Mouse (Mus musculus) c-Kit-positive CD71-positive TER-119-positive erythroid progenitor cells, embryonic 14.5 days (primary cell): ENCODE data around the gene Pkp3.

Experiments used
- DNase-seq: peaks from one replicate; pipeline ENCODE4 v3.0.0-alpha.2; 2013; ENCODE audit warnings: low spot score

Gene Pkp3

GRCm38 (mm10) chr7:141094487-141095205 is 16.6 kb downstream of the Pkp3 start:
- no peak for DNase-seq

- no peak for DNase-seq
Measured at GRCm38 (mm10) chr7:141096021-141096420, 18.0 kb downstream of the Pkp3 start.

DNA sequence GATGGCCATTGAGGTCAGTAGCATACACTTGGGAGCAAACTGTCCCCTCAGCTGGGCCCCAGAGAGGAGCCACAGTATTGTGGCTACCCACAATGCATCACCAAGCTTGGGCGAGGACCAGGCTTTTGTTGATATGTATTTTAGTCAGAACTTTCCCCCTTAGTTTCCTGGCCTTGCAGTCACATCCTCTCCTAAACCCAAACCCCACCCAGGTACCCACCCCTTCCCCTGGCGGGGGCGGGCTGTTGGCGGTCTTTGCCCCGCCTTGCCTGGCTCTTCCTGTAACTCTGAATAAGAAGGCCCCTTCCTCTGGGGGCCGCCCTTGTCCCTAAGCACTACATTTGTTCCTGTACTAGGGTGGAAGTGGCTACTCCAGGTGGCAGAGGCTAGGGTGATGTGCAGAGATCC is 18.6 kb downstream of the Pkp3 start:
- DNase-seq = peak; percentile 54

GRCm38 (mm10) chr7:141097177-141097576 is 19.2 kb downstream of the Pkp3 start:
- DNase-seq = no peak

GRCm38 (mm10) chr7:141099911-141100691 is 22.1 kb downstream of the Pkp3 start, which contains the start of gene Sigirr:
Sigirr (minus strand) TSS chr7:141100572.
- DNase-seq = no peak

- DNase-seq = peak; percentile 63
Measured at GRCm38 (mm10) chr7:141103161-141103560, 25.1 kb downstream of the Pkp3 start.

- DNase-seq = no peak
Measured at GRCm38 (mm10) chr7:141115874-141116273, 37.9 kb downstream of the Pkp3 start.

- DNase-seq = no peak
Measured at GRCm38 (mm10) chr7:141117636-141118035, 39.6 kb downstream of the Pkp3 start, which contains the start of gene Ano9. Ano9 (minus strand) TSS chr7:141117806.

GRCm38 (mm10) chr7:141119487-141119886 is 41.5 kb downstream of the Pkp3 start:
- DNase-seq = no peak

DNA sequence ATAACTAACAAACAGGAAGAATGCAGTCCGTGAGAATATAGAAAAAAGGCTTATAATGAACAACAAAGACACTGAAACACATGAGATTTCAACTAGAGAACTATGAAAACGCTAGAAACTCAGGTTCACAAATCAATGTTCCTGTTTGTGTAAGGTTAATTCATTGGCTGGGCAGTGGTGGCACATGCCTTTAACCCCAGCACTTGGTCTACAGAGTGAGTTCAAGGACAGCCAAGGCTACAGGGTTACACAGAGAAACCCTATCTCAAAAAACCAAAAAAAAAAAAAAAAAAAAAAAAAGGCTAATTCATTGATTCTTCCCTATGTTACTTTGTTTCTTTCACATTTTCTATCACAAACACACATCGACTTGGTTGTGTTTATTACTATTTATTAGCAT is 42.6 kb downstream of the Pkp3 start:
- DNase-seq = no peak

- DNase-seq = no peak
Measured at GRCm38 (mm10) chr7:141121051-141121531, 43.1 kb downstream of the Pkp3 start.

DNA sequence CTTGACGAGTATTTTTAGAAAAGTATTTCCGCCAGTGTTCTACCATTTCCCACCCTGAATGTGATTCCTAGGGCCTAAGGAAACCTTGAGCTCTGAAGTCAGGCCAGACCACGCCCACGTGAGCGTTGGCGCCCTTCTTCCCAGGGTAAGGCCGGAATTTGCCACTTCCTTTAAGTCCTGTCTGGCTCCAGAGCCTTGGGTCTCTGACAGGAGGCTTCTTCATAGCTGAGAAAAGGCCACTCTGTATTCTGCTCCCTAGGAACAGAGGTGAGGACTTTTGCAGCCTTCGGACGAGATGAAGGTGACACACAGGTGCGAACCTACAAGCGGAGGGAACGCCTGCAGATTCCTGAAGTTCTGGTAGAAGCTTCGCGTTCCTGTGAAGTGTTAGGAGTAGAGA is 44.2 kb downstream of the Pkp3 start, which contains the start of gene Ptdss2:
Gene Ptdss2 (plus strand): TSS at position 138 of the 400 bp plus-strand sequence.
- no peak for DNase-seq

GRCm38 (mm10) chr7:141122689-141123516 is 44.9 kb downstream of the Pkp3 start:
- DNase-seq = peak; percentile 99

- no peak for DNase-seq
Measured at GRCm38 (mm10) chr7:141123517-141123856, 45.5 kb downstream of the Pkp3 start.

DNA sequence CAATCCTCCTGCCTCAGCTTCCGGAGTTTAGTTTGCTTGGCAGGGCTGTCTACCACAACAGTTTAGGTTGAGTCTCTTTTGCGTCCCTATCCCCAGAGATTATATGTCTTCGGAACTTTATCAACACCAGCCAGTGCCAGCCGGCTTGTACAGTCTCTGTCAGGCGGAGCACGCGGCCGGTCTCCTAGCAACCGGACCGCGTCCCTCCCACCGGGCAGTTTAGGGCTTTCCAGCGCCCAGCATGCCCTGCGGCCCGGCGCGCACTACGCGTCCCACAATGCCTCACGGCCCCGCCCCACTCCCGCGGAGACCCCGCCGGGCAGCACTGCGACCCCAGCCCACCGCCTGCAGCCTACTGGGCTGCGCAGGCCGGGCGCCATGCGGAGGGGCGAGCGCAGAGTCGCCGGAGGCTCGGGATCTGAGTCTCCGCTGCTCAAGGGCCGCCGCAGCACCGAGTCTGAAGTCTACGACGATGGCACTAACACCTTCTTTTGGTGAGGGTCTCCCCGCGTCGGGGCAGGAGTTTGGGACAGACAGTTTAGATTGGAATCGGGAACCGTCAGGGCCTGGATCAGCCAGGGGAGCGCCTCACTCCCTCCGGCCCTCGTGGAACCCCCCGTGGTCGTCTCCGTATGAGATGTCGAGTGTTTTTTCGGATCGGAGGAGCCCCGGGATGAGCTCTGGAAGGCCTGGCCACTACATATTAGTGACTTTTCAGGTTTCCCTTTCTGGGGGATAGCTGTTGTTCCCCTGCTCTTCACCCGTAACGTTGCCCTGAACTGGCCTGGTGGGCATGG is 53.2 kb downstream of the Pkp3 start:
- peak; percentile 95 for DNase-seq

DNA sequence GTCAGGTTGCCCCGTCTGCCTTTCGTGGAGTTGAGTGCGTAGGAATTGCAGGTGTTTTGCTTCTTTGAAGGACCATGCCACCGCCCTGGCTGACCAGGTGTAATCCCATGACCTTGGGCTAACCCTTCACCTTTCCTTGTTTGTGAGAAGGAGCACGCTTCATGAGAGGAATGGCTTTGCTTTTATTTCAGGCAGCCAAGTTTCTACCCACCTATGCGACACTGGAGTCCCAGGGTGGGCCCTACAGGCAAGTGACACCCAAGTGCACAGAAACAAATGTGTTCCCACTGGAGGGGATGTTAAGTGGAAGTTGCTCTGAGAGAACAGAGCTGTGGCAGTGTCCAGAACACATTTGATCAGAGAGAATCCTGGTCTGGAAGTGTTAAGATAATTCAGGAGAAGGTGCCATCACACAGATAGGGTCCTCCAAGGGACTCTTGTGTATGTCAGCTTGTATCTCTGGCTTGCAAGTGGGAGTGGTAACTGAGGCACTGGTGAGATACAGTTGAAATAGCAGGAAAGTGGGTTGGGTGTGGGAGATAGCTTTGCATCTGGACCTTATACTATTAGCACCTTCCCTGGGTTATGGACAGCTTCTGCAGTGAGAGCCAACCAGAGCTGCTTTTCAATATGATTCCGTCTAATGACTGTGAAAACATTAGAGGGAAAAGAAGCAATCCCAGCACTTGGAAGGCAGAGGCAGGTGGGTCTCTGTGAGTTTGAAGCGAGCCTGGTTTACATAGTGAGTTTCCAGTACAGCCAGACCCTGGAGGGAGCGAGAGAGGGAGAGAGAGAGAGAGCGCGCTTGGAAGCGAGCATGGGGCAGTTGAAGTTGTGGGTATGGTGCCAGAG is 54.1 kb downstream of the Pkp3 start:
- DNase-seq = peak; percentile 90
